Mouse (Mus musculus): ENCODE results near the gene Ap1s1. TPM values are rescaled to one million over a fixed set of nuclear protein-coding genes. Genes with fewer than 3 reads are reported as not detected.
A peak's percentile ranks its signal among the peaks of the same experiment; 100 is the strongest.

Gene Ap1s1
- 45.0 and 94.4 TPM in 2 replicates for total RNA-seq (2014; rRNA removed; ENCODE audit: low replicate concordance)
- polyA plus RNA-seq (2015; fragmentation: Nextera tagmentation; extraction: Ambion mirVana) = 93.0 and 96.5 TPM in 2 replicates

DNA sequence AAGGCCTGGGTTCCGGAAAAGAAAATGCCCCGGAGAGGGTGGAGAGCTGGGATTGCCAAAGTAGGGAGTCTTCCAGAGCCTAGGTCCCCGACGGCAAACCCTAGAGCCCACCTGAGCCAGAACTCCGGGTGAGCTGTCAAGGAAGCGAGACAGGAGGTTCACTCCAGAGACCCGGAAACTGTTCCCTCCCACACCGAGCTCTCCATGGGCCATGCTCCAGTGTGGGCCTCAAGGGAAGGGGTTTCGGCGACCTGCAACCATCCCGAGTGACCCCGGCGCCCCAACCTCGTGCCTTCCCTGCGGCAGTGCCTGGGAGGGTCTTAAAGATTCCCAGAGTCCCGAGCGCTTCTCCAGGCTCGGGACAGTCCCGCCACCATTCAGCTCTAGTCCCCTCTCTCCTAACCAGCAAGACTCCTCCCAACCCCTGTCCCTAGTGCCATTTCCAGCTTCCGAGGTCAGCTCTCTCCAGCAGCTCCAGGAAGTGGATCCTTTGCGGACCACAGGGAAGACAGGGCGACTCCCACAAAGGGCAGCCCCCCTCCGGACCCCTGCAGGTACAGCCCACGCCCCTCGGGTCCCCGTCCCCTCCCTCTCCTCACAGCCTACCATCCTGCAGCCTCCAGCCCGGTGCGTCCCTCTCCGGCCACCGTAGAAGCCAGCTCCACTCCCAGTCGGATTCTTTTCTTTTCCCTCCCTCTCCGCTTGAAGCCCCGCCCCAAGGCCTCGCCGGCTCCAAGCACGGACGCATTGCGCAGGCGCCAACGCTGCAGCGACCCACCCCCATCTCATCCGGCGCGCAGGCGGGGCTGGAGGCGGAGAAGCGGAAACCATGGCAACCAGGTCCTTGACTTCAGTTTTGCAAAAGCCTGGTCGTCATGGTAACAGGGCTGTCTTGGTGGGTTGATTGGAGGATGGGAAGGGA is at the start of gene Ap1s1:
Ap1s1 (minus strand) TSS at position 734 of the 922 bp plus-strand sequence.
- 2% methylated on average over 47 of the region's 48 CpGs for WGBS
- peak; percentile 93 for ATAC-seq (ENCODE audit: insufficient read depth, low read depth)

DNA sequence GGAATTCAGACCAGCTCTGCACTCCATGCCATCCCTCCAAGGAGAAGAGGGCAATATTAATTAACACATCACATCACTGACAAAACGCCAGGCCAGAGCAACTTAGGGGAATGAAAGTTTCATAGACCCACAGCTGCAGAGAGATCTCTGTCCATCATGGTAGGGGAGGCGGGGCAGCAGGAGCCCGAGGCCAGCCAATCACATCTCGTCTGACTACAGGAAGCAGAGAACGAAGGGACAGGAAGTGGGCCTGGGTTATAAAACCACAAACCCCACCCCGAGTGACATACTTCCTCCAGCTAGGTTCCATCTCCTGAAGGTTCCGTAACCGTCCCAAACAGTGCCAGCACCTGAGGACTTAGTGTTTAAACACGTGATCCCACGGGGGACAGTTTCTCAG is 49.2 kb upstream of the Ap1s1 start:
- ATAC-seq (ENCODE audit: insufficient read depth, low read depth) (no peak), DNase-seq (ENCODE audit: low spot score) (no peak)
- Histone ChIP-seq H3K4me2 (ENCODE audit: low read depth, low read length) (no peak overlapping the region), H3K4me3 (ENCODE audit: low read depth, low read length) (no peak overlapping the region), H3K27ac (ENCODE audit: low read depth) (no peak overlapping the region), H3K9ac (replicated peaks; ENCODE audit: low read depth, low read length) (no peak overlapping the region), H3K9me3 (replicated peaks; ENCODE audit: control insufficient read depth, low read length) (peaks cover 4% of the 10 kb centered on the region; the same call in 1 of the 2 replicates), H3K27me3 (ENCODE audit: control insufficient read depth, insufficient read depth, low read length) (no peaks in the 10 kb centered on the region), H3K36me3 (replicated peaks; ENCODE audit: control insufficient read depth, insufficient read depth, low read length) (no peaks in the 10 kb centered on the region), H3K4me1 (ENCODE audit: control insufficient read depth, insufficient read depth) (peaks cover 4% of the 10 kb centered on the region)
- 79% methylated on average over 10 of the region's 10 CpGs for WGBS
- no peak for TF ChIP-seq CTCF (IDR thresholded peaks at IDR 0.05; ENCODE audit: low read depth)
- no peak for TF ChIP-seq EP300 (IDR thresholded peaks at IDR 0.05; ENCODE audit: low read depth)

More for the DNA sequence above, at the start of gene Ap1s1:
- H3K27me3 ChIP-seq (ENCODE audit: control insufficient read depth, insufficient read depth, low read length) = no peaks in the 10 kb centered on the region
- H3K4me3 ChIP-seq (ENCODE audit: low read depth, low read length) = peak within 1 kb of the TSS; percentile 76
- H3K9me3 ChIP-seq (replicated peaks; ENCODE audit: control insufficient read depth, low read length) = no peaks in the 10 kb centered on the region
- DNase-seq (ENCODE audit: low spot score) = peak; percentile 94
- peaks cover 22% of the 10 kb centered on the region for H3K36me3 ChIP-seq (replicated peaks; ENCODE audit: control insufficient read depth, insufficient read depth, low read length)
- peak within 1 kb of the TSS; percentile 97 for H3K4me2 ChIP-seq (ENCODE audit: low read depth, low read length)
- H3K27ac ChIP-seq (ENCODE audit: low read depth) = peak within 1 kb of the TSS; percentile 49
- H3K9ac ChIP-seq (replicated peaks; ENCODE audit: low read depth, low read length) = peak within 1 kb of the TSS; percentile 72
- H3K4me1 ChIP-seq (ENCODE audit: control insufficient read depth, insufficient read depth) = 0 out of 2 replicates have a peak, but pooled peaks cover 8% of the 10 kb centered on the region
- TF ChIP-seq CTCF (IDR thresholded peaks at IDR 0.05; ENCODE audit: low read depth) = no peak

DNA sequence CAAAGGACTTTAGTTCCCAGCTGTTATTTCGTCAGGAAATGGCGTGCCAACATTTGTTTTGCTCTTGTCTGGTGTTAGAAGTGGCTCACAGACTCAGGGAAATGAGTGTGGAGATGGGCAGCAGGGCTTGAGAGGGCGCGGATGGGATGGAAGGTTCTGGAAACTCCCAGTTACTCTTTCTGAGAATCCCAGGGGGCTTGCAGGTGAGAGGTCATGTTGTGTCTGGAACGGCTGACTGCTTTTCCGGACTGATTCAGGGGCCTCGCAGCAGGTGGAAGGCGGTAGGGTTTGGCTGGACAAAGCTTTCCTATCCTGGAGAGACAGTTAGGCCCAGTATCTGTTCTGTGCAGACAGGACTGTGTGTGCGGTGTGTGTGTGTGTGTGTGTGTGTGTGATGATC is 47.8 kb upstream of the Ap1s1 start:
- Histone ChIP-seq H3K9me3 (replicated peaks; ENCODE audit: control insufficient read depth, low read length) (peaks cover 4% of the 10 kb centered on the region; the same call in 1 of the 2 replicates), H3K36me3 (replicated peaks; ENCODE audit: control insufficient read depth, insufficient read depth, low read length) (no peaks in the 10 kb centered on the region), H3K4me3 (ENCODE audit: low read depth, low read length) (no peak overlapping the region), H3K9ac (replicated peaks; ENCODE audit: low read depth, low read length) (no peak overlapping the region), H3K27me3 (ENCODE audit: control insufficient read depth, insufficient read depth, low read length) (no peaks in the 10 kb centered on the region), H3K4me2 (ENCODE audit: low read depth, low read length) (no peak overlapping the region), H3K27ac (ENCODE audit: low read depth) (no peak overlapping the region), H3K4me1 (ENCODE audit: control insufficient read depth, insufficient read depth) (peaks cover 4% of the 10 kb centered on the region)
- TF ChIP-seq CTCF (IDR thresholded peaks at IDR 0.05; ENCODE audit: low read depth) = no peak
- no peak for TF ChIP-seq EP300 (IDR thresholded peaks at IDR 0.05; ENCODE audit: low read depth)
- ATAC-seq (ENCODE audit: insufficient read depth, low read depth) = no peak
- 59% methylated on average over 9 of the region's 9 CpGs for WGBS
- DNase-seq (ENCODE audit: low spot score) = no peak

- 56% methylated on average over 6 of the region's 6 CpGs for WGBS
- no peak for ATAC-seq (ENCODE audit: insufficient read depth, low read depth)
- Histone ChIP-seq H3K27ac (ENCODE audit: low read depth) (no peak overlapping the region), H3K9me3 (replicated peaks; ENCODE audit: control insufficient read depth, low read length) (peaks cover 1% of the 10 kb centered on the region; the same call in 1 of the 2 replicates), H3K4me1 (ENCODE audit: control insufficient read depth, insufficient read depth) (peaks cover 4% of the 10 kb centered on the region), H3K9ac (replicated peaks; ENCODE audit: low read depth, low read length) (no peak overlapping the region), H3K27me3 (ENCODE audit: control insufficient read depth, insufficient read depth, low read length) (no peaks in the 10 kb centered on the region), H3K36me3 (replicated peaks; ENCODE audit: control insufficient read depth, insufficient read depth, low read length) (no peaks in the 10 kb centered on the region), H3K4me3 (ENCODE audit: low read depth, low read length) (no peak overlapping the region), H3K4me2 (ENCODE audit: low read depth, low read length) (no peak overlapping the region)
- DNase-seq (ENCODE audit: low spot score) = no peak
- TF ChIP-seq EP300 (IDR thresholded peaks at IDR 0.05; ENCODE audit: low read depth) (no peak), CTCF (IDR thresholded peaks at IDR 0.05; ENCODE audit: low read depth) (no peak)
These were observed 45.6 kb upstream of the Ap1s1 start for GRCm38 (mm10) chr5:137091560-137091959.

DNA sequence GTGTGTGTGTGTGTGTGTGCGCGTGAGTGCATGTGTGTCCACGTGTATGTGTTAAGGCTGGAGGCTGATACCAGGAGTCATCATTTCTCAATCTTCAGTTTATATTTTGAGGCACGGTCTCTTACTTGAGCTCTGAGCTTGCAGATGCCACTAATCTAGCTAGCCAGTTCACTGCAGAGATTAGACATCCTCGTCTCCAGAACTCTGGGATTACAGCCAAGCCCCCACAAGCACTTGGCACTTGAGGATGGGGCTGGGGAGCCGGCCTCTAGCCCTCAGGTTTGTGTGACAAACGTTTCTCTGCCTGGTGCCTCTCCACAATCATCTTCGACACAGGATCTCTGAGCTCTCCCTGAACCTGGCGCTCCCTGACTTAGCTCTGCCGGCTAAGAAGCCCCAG is 44.9 kb upstream of the Ap1s1 start:
- WGBS = 52% methylated on average over 10 of the region's 10 CpGs
- no peaks in the 10 kb centered on the region for H3K36me3 ChIP-seq (replicated peaks; ENCODE audit: control insufficient read depth, insufficient read depth, low read length)
- no peak overlapping the region for H3K4me2 ChIP-seq (ENCODE audit: low read depth, low read length)
- H3K4me3 ChIP-seq (ENCODE audit: low read depth, low read length) = no peak overlapping the region
- H3K9ac ChIP-seq (replicated peaks; ENCODE audit: low read depth, low read length) = no peak overlapping the region
- no peaks in the 10 kb centered on the region for H3K27me3 ChIP-seq (ENCODE audit: control insufficient read depth, insufficient read depth, low read length)
- DNase-seq (ENCODE audit: low spot score) (no peak), ATAC-seq (ENCODE audit: insufficient read depth, low read depth) (no peak)
- no peak overlapping the region for H3K27ac ChIP-seq (ENCODE audit: low read depth)
- peaks cover 2% of the 10 kb centered on the region for H3K4me1 ChIP-seq (ENCODE audit: control insufficient read depth, insufficient read depth)
- H3K9me3 ChIP-seq (replicated peaks; ENCODE audit: control insufficient read depth, low read length) = no peaks in the 10 kb centered on the region
- no peak for TF ChIP-seq CTCF (IDR thresholded peaks at IDR 0.05; ENCODE audit: low read depth)
- TF ChIP-seq EP300 (IDR thresholded peaks at IDR 0.05; ENCODE audit: low read depth) = no peak
